Mouse (Mus musculus) NIH3T3 (cell line): ENCODE measurements at regions not wholly inside any gene's neighbourhood (a gene's known extent, or its start where the extent isn't known, plus 50 kb on each side); places are given as distances from the start of the nearest gene placed in this dataset.
A peak's percentile ranks its signal among the peaks of the same experiment; 100 is the strongest.
"Not testable (repeated sequence)": the region's sequence is repeated elsewhere in the genome, so short reads cannot be mapped to it uniquely, and the experiment has no call there.

Experiments
- DNase-seq: peaks from one replicate; pipeline ENCODE4 v3.0.0-alpha.2; 2012; ENCODE audit warnings: low read depth

GRCm38 (mm10) chr10:46100837-46101236 lies 523.2 kb downstream of the Hace1 start:
- DNase-seq: no peak

- DNase-seq: no peak
These were observed 531.2 kb downstream of the Hace1 start for GRCm38 (mm10) chr10:46108810-46109209.

- DNase-seq: no peak
These were observed 537.1 kb downstream of the Hace1 start for GRCm38 (mm10) chr10:46114631-46115130.

GRCm38 (mm10) chr10:46122409-46122808 lies 544.8 kb downstream of the Hace1 start:
- DNase-seq: not testable (repeated sequence)

DNA sequence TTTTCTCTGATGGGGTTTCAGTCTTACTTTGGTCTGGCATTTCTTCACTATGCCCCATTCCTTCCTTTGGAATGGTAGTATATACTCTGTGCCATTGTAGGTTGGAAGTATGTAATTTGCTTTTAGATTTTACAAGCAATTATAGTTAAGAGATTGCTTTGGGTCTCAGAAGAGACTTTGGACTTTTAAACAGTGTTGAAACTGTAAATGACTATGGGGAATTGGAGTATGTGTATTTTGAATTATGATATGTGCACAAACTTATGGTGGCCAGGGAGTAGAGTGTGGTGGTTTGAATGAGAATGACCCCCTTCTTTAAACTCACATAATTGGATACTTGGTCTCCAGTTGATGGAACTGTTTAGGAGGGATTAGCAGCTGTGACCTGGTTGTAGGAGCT lies 546.2 kb downstream of the Hace1 start:
- no peak for DNase-seq

DNA sequence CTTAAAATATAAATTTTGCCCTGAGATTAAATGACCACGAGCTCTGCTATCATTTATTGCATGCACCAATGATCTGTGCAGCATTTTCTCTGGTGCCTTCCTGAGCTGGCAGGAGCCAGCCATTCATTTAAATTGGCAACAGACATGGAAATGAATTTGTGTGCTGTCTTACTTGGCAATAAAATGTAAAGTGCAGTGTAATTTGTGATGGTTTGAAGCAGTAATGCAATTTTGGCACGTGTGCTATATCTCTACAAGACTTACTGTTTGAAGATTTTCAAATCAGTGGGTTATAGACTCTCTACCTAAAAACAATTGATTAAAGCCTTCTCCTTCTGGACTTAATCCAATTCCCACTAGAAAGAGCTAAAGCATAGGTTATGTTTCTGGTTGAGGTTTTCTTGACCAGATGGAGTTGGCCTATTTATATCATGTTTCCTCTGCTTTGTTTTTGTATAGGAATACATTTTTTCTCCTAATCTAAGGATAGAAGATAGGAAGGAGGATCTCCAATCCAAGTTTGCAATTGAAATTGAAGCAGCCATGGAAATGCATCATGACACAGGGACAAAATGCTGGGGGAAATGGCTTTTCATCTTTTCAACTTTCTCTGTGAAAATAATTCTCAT lies 557.6 kb downstream of the Hace1 start:
- no peak for DNase-seq

DNA sequence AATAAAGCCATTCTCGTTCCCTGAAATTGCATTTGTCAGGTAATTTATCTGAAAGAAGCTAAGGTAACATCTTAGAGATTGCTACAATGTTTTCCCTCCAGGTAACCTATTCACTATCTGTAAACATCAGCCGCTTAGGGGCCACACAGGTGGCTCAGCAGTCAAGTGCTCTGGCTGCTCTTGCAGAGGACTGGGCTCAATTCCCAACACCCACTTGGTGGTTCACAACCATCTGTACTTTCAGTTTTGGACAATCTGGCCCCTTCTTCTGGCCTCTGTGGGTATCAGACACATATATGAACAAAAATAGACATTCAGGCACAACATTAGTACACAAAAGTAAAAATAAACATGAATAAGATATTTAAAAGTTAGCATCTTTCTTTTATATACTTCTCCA lies 596.4 kb downstream of the Hace1 start:
- DNase-seq: no peak

- DNase-seq: no peak
These were observed 608.3 kb downstream of the Hace1 start for GRCm38 (mm10) chr10:46185763-46186458.

GRCm38 (mm10) chr10:46194143-46194542 lies 616.5 kb downstream of the Hace1 start:
- no peak for DNase-seq

- DNase-seq: no peak
These were observed 649.3 kb downstream of the Hace1 start for GRCm38 (mm10) chr10:46226837-46227402.

GRCm38 (mm10) chr10:46229608-46230007 lies 652.0 kb downstream of the Hace1 start:
- DNase-seq: no peak

GRCm38 (mm10) chr10:46235581-46235980 lies 658.0 kb downstream of the Hace1 start:
- peak; percentile 68 for DNase-seq

GRCm38 (mm10) chr10:46255575-46255974 lies 677.9 kb downstream of the Hace1 start:
- DNase-seq: no peak

- DNase-seq: no peak
These were observed 692.1 kb downstream of the Hace1 start for GRCm38 (mm10) chr10:46269710-46270109.

GRCm38 (mm10) chr10:46273846-46274245 lies 696.2 kb downstream of the Hace1 start:
- DNase-seq: no peak

DNA sequence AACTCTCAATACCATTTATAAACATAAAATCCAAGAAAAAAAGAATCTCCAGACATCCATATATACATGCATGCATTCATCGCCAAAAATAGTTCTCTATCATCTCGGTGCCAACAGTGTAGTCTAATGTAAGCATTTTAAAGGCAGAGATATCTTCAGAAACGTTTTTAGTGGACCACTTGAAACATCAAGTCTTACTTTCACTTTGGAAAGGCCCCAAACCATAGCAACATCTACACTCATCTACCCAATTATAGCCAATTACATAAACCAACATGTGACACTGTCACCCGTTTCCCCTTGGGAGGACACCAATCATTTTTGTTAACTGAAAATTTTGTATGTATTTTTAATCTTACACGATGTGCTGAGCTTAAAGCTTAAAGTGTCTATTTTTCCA lies 716.7 kb downstream of the Hace1 start:
- DNase-seq: no peak

DNA sequence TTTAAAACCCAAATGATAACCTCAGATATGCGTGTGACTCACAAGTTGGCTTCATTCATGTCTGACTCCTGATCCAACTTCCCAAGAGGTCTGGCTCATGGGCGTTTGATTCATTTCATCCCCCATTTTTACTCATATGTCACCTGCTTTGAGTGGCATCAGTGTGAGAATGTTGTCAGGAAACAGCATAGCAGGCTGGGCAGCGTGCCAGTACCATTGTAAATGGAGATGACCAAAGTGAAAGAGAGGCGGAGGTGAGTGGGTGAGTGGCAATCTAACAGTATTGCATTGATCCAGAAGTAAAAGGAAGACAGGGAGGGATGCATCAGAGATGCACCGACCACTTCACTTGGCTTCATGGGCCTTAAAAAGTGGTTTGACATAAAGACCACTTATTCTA lies 720.7 kb downstream of the Hace1 start:
- DNase-seq: peak; percentile 10

DNA sequence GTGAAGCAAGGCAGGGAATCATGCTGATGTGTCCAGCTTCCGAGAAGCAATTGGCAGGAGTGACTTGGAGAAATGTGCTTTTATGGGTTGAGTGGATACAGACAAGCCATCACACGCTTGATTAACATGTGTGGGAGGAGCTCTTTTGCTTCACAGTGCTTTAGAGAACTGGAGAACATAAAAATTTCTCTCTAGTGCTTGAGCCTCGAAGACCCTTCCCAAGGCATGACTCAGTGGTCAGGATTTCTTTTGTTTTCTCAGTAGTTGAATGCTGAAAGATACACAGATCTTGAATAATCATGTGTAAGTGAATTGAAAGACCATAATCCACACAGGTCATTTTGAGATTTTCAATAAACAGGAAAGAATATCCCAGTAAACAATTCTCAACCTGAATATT lies 721.9 kb downstream of the Hace1 start:
- no peak for DNase-seq

DNA sequence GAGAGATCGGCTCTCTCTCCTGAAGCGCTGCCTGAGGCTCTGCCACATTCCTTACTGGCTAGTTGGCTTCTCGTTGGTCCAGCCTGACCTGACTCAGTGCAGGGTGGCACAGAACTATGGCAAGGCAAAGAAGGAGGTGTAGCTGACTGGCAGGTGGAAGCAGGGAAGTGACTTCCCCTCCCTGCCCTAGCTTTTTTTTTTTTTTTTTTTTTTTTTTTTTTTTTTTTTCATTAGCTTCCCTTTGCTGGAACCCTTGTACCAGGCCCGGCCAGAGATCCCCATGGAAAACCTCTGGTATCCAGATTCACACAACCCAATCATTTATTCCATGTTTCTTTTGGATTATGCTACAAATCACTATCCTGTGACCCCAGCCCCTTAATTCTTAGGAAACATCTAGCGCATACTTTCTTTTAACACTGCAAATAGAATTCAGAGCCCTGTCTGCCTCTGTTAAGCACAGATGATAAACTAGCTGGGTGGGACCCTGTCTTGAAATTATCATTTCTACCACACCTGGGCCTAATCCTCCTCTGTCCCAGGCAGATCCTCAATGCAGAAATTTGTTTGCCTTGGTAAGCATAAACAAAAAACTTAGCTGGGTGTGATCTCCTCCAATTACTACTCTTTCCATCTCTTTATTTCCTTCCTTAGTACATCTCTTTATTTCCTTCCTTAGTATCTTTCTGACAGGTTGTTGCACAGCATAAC lies 742.9 kb downstream of the Hace1 start:
- DNase-seq: no peak

DNA sequence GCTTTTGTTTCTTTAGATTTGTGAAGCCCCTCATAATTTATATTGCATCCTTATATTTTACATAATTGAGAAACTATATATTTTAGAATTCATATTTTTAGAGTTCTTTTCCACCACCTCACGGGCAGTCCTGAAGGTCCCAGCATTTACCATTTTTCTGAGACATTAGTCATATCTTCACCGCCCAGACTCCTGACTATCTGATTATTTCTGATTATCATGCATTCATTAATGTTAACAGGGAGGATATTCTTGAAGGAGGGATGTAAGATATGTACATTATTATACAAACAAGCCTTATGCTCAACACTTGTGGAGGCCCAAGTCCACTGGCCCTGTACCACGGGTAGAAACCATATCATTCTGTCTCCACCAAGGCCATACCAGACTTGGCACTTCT lies 743.4 kb downstream of the Hace1 start:
- DNase-seq: no peak

DNA sequence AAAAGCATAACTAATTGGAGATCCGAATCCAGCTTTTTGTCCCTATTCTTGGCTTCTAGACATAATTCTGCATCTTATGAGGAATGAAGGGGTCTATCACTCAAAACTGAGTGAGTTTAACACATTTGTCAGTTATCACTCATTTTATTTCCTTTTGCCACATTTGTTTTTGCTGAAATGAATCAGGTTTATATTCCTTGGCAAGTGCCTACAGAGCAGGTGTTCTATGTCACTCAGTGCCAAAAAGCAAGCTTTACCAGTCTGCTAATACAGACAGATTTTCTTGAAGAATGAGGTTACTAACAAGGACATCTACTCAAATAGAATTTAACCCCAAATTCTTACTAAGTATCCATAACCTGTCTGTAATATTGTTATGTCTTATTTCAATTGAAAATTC lies 751.4 kb downstream of the Hace1 start:
- DNase-seq: no peak

- no peak for DNase-seq
These were observed 754.1 kb downstream of the Hace1 start for GRCm38 (mm10) chr10:46331599-46332283.
